Mouse (Mus musculus): ENCODE results near the gene Olfr739.

Olfr739 gene

GRCm38 (mm10) chr14:50418326-50418725 is at the start of gene Olfr739:
Olfr739 (plus strand) TSS chr14:50418626.
- no peak for DNase-seq (ENCODE audit: low read depth, low spot score)

GRCm38 (mm10) chr14:50380863-50381262 is 37.6 kb upstream of the Olfr739 start, which contains the start of gene Olfr736:
Olfr736 (plus strand) TSS chr14:50381163.
- no peak for DNase-seq (ENCODE audit: low read depth, low spot score)

- no peak for DNase-seq (ENCODE audit: low read depth, low spot score)
Observed at GRCm38 (mm10) chr14:50407268-50407667, 11.2 kb upstream of the Olfr739 start, which contains the start of gene Olfr738. Olfr738 (plus strand) TSS chr14:50407568.

- no peak for DNase-seq (ENCODE audit: low read depth, low spot score)
Observed at GRCm38 (mm10) chr14:50445245-50445644, 26.8 kb downstream of the Olfr739 start, which contains the start of gene Olfr740. Olfr740 (plus strand) TSS chr14:50445545.

GRCm38 (mm10) chr14:50472438-50472837 is 54.0 kb downstream of the Olfr739 start, which contains the start of gene Olfr741:
Olfr741 (plus strand) TSS chr14:50472738.
- DNase-seq (ENCODE audit: low read depth, low spot score): no peak
